Mouse (Mus musculus): ENCODE results near the gene Rps6kb2. TPM values are rescaled to one million over a fixed set of nuclear protein-coding genes. Genes with fewer than 3 reads are reported as not detected.
"Not testable (repeated sequence)": the region's sequence is repeated elsewhere in the genome, so short reads cannot be mapped to it uniquely, and the experiment has no call there.

Gene Rps6kb2
- polyA plus RNA-seq, 1 experiment from 2014 or later, result 32.8 TPM

GRCm38 (mm10) chr19:4135229-4135962, 27.8 kb downstream of the Rps6kb2 start:
- WGBS (ENCODE audit: insufficient replicate concordance), result 80% methylated on average over 6 of the region's 6 CpGs
- H3K36me3 ChIP-seq (replicated peaks), result peaks cover 26% of the 10 kb centered on the region

GRCm38 (mm10) chr19:4134354-4134753, 28.8 kb downstream of the Rps6kb2 start:
- Histone ChIP-seq H3K4me1 (replicated peaks) (peaks cover 50% of the 10 kb centered on the region), H3K4me2 (no peak overlapping the region), H3K36me3 (replicated peaks) (peaks cover 35% of the 10 kb centered on the region), H3K4me3 (replicated peaks) (no peak overlapping the region), H3K9me3 (replicated peaks) (no peaks in the 10 kb centered on the region), H3K27ac (replicated peaks) (no peak overlapping the region), H3K9ac (no peak overlapping the region), H3K27me3 (peaks cover 15% of the 10 kb centered on the region)
- no peak for ATAC-seq (ENCODE audit: insufficient read depth)
- 85% methylated on average over 4 of the region's 4 CpGs for WGBS (ENCODE audit: insufficient replicate concordance)

More at GRCm38 (mm10) chr19:4135229-4135962, 27.8 kb downstream of the Rps6kb2 start:
- Histone ChIP-seq H3K4me2 (peak overlapping the region; percentile 54; the same call in 1 of the 2 replicates), H3K9ac (0 out of 2 replicates have a peak overlapping the region, but pooled peaks have one; percentile 2), H3K27me3 (peaks cover 21% of the 10 kb centered on the region), H3K4me1 (replicated peaks) (peaks cover 40% of the 10 kb centered on the region)
- H3K4me3 ChIP-seq (replicated peaks); H3K9me3 ChIP-seq (replicated peaks); ATAC-seq (ENCODE audit: insufficient read depth); H3K27ac ChIP-seq (replicated peaks): not testable (repeated sequence)

GRCm38 (mm10) chr19:4131768-4132167, 31.4 kb downstream of the Rps6kb2 start:
- peak; percentile 35 for ATAC-seq (ENCODE audit: insufficient read depth)
- Histone ChIP-seq H3K9ac (peak overlapping the region; percentile 74), H3K4me1 (replicated peaks) (peaks cover 66% of the 10 kb centered on the region), H3K9me3 (replicated peaks) (no peaks in the 10 kb centered on the region), H3K27ac (replicated peaks) (peak overlapping the region; percentile 87), H3K27me3 (peaks cover 3% of the 10 kb centered on the region), H3K36me3 (replicated peaks) (peaks cover 55% of the 10 kb centered on the region), H3K4me2 (peak overlapping the region; percentile 85), H3K4me3 (replicated peaks) (peak overlapping the region; percentile 69)
- WGBS (ENCODE audit: insufficient replicate concordance), result 61% methylated on average over 2 of the region's 2 CpGs

GRCm38 (mm10) chr19:4131075-4131474, 32.1 kb downstream of the Rps6kb2 start:
- Histone ChIP-seq H3K27me3 (no peaks in the 10 kb centered on the region), H3K4me1 (replicated peaks) (peaks cover 71% of the 10 kb centered on the region), H3K9me3 (replicated peaks) (no peaks in the 10 kb centered on the region), H3K36me3 (replicated peaks) (peaks cover 55% of the 10 kb centered on the region), H3K9ac (peak overlapping the region; percentile 74), H3K27ac (replicated peaks) (peak overlapping the region; percentile 87), H3K4me2 (peak overlapping the region; percentile 85), H3K4me3 (replicated peaks) (peak overlapping the region; percentile 69)
- peak; percentile 82 for ATAC-seq (ENCODE audit: insufficient read depth)
- WGBS (ENCODE audit: insufficient replicate concordance), result 27% methylated on average over 5 of the region's 5 CpGs

GRCm38 (mm10) chr19:4130106-4130505, 33.0 kb downstream of the Rps6kb2 start:
- WGBS (ENCODE audit: insufficient replicate concordance), result 72% methylated on average over 4 of the region's 4 CpGs
- H3K4me2 ChIP-seq, result peak overlapping the region; percentile 85
- H3K27me3 ChIP-seq, result no peaks in the 10 kb centered on the region
- H3K9me3 ChIP-seq (replicated peaks), result no peaks in the 10 kb centered on the region
- ATAC-seq (ENCODE audit: insufficient read depth), result no peak
- peak overlapping the region; percentile 74; the same call in 1 of the 2 replicates for H3K9ac ChIP-seq
- H3K4me3 ChIP-seq (replicated peaks), result peak overlapping the region; percentile 69
- peaks cover 55% of the 10 kb centered on the region for H3K36me3 ChIP-seq (replicated peaks)
- H3K4me1 ChIP-seq (replicated peaks), result peaks cover 67% of the 10 kb centered on the region
- peak overlapping the region; percentile 87 for H3K27ac ChIP-seq (replicated peaks)

- Histone ChIP-seq H3K36me3 (replicated peaks) (peaks cover 55% of the 10 kb centered on the region), H3K9me3 (replicated peaks) (no peaks in the 10 kb centered on the region), H3K9ac (no peak overlapping the region), H3K4me2 (peak overlapping the region; percentile 85), H3K27me3 (no peaks in the 10 kb centered on the region), H3K4me3 (replicated peaks) (0 out of 2 replicates have a peak overlapping the region, but pooled peaks have one; percentile 69), H3K4me1 (replicated peaks) (peaks cover 71% of the 10 kb centered on the region), H3K27ac (replicated peaks) (peak overlapping the region; percentile 87)
- 95% methylated on average over 7 of the region's 7 CpGs for WGBS (ENCODE audit: insufficient replicate concordance)
- ATAC-seq (ENCODE audit: insufficient read depth), result no peak
These were observed 33.7 kb downstream of the Rps6kb2 start for GRCm38 (mm10) chr19:4129462-4129861.

- H3K27ac ChIP-seq (replicated peaks), result peak overlapping the region; percentile 79
- peaks cover 90% of the 10 kb centered on the region for H3K4me1 ChIP-seq (replicated peaks)
- peak overlapping the region; percentile 85 for H3K9ac ChIP-seq
- H3K27me3 ChIP-seq, result no peaks in the 10 kb centered on the region
- H3K4me3 ChIP-seq (replicated peaks), result peak overlapping the region; percentile 77
- WGBS (ENCODE audit: insufficient replicate concordance), result 61% methylated on average over 7 of the region's 7 CpGs
- peaks cover 40% of the 10 kb centered on the region for H3K36me3 ChIP-seq (replicated peaks)
- H3K9me3 ChIP-seq (replicated peaks), result no peaks in the 10 kb centered on the region
- H3K4me2 ChIP-seq, result peak overlapping the region; percentile 79
- ATAC-seq (ENCODE audit: insufficient read depth), result no peak
These were observed 36.2 kb downstream of the Rps6kb2 start for GRCm38 (mm10) chr19:4126759-4127495.

- Histone ChIP-seq H3K4me1 (replicated peaks) (peaks cover 89% of the 10 kb centered on the region), H3K9me3 (replicated peaks) (no peaks in the 10 kb centered on the region), H3K4me3 (replicated peaks) (peak within 1 kb of the TSS; percentile 77), H3K9ac (peak within 1 kb of the TSS; percentile 85), H3K27me3 (no peaks in the 10 kb centered on the region), H3K36me3 (replicated peaks) (peaks cover 31% of the 10 kb centered on the region), H3K27ac (replicated peaks) (peak within 1 kb of the TSS; percentile 79), H3K4me2 (peak within 1 kb of the TSS; percentile 79)
- peak; percentile 91 for ATAC-seq (ENCODE audit: insufficient read depth)
- 1% methylated on average over 64 of the region's 64 CpGs for WGBS (ENCODE audit: insufficient replicate concordance)
These were observed 37.1 kb downstream of the Rps6kb2 start, which contains the start of gene Aip for GRCm38 (mm10) chr19:4125741-4126696. Aip (minus strand) TSS chr19:4125858.

- peak; percentile 9 for ATAC-seq (ENCODE audit: insufficient read depth)
- WGBS (ENCODE audit: insufficient replicate concordance), result 13% methylated on average over 4 of the region's 4 CpGs
- not testable (repeated sequence) for H3K27me3 ChIP-seq; H3K9me3 ChIP-seq (replicated peaks)
- Histone ChIP-seq H3K36me3 (replicated peaks) (peaks cover 28% of the 10 kb centered on the region), H3K27ac (replicated peaks) (peak overlapping the region; percentile 79), H3K4me3 (replicated peaks) (peak overlapping the region; percentile 77), H3K9ac (peak overlapping the region; percentile 43; the same call in 1 of the 2 replicates), H3K4me1 (replicated peaks) (peaks cover 89% of the 10 kb centered on the region), H3K4me2 (peak overlapping the region; percentile 79)
These were observed 37.9 kb downstream of the Rps6kb2 start for GRCm38 (mm10) chr19:4125268-4125667.

- H3K9ac ChIP-seq, result no peak overlapping the region
- peak overlapping the region; percentile 79 for H3K27ac ChIP-seq (replicated peaks)
- ATAC-seq (ENCODE audit: insufficient read depth), result no peak
- H3K4me2 ChIP-seq, result peak overlapping the region; percentile 79; the same call in 1 of the 2 replicates
- WGBS (ENCODE audit: insufficient replicate concordance), result 83% methylated on average over 4 of the region's 4 CpGs
- H3K4me1 ChIP-seq (replicated peaks), result peaks cover 89% of the 10 kb centered on the region
- no peaks in the 10 kb centered on the region for H3K9me3 ChIP-seq (replicated peaks)
- H3K4me3 ChIP-seq (replicated peaks), result no peak overlapping the region
- H3K36me3 ChIP-seq (replicated peaks), result peaks cover 20% of the 10 kb centered on the region
- H3K27me3 ChIP-seq, result no peaks in the 10 kb centered on the region
These were observed 38.7 kb downstream of the Rps6kb2 start for GRCm38 (mm10) chr19:4124432-4124831.

All from liver, embryonic 15.5 days (tissue).